Mouse (Mus musculus) gonadal fat pad, adult 2 months (tissue): Measurements from ENCODE around the gene Rasgrf2. TPM values are rescaled to one million over a fixed set of nuclear protein-coding genes. Genes with fewer than 3 reads are reported as not detected.

Experiments
- DNase-seq: peaks from one replicate; pipeline ENCODE4 v3.0.0-alpha.2; 2012; ENCODE audit warnings: low read depth
- polyA plus RNA-seq: library from polyadenylated mRNA; depleted of rRNA; stranded (reverse); fragments of >200 nt; gene quantifications from 2 replicates; pipeline ENCODE4 v1.2.3, GENCODE M21; 2012

Rasgrf2 gene
- polyA plus RNA-seq, 1 experiment, result 10.3 TPM

DNA sequence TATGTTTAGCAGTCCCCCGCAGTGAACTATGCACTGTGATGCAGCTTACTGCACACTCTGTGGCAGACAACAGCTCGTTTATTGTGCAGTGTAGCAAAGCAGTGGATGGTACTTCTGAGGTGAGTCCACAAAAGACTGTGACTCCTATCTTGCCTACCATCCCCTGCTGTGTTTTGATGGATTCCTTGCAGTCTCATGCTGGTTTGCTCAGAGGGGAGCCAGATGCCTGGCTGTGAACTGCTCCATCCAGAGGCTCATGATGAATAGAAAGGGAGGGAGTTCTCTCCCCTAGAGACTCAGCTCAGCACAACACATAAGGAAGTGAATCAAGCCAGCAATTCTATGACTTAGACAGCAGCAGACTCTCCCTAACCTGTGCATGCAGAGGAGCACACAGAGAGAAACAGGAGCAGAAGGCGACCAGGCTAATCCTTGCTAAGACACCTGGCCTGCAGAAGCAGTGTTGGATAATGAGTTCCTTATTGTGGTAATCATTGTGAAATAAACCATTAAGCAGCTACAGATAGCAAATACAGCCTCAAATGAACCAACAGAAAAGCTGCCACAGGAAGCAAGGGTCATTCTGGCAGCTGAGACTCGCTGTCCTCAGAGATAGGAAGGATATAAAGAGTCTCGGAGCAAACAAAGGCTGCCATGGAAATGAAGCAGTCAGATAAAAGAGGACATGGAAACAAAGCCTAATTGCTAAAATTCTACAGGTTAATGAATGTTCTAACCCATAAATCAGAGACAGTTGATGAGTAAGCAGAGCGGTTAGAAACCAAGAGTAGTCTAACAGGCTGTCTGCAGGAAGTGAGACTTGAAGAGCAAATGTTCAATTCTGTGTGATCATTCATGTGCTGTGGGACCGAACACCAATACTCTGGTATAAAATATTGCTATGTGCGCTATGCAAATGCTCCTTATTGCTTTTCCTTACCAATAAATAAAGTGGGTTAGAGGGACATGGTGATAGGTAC is 89.6 kb downstream of the Rasgrf2 start:
- no peak for DNase-seq

DNA sequence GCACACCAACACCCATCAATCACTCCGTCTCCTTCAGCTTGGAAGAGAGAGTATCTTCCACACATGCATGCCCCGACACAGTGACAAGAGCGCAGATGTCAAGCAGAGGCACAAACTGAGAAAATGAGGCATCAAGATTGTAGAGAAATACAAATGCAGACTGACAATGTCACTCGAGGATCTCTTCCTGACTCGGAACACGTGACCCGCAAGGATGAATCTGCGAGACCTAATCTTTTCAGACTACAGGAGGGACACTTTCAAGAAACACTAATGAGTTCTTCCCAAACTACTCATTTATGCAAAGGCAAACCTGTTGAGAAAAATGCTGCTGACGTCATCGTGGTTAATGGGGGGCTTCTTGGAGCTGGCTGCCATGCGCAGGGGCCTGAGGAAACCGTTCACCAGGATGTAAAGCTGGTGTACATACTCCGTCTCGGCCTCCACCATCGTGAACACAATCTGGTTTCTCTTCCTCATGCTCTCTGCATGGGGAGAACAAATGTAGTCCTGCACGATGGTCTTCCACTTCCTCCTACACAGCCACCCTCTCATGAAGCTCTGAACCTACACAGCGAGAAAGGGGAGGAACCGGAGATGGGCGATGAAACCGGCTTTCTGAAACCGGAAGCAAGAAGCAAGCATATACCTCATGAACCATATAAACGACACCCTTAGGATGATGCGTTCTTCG is 100.9 kb downstream of the Rasgrf2 start:
- no peak for DNase-seq

DNA sequence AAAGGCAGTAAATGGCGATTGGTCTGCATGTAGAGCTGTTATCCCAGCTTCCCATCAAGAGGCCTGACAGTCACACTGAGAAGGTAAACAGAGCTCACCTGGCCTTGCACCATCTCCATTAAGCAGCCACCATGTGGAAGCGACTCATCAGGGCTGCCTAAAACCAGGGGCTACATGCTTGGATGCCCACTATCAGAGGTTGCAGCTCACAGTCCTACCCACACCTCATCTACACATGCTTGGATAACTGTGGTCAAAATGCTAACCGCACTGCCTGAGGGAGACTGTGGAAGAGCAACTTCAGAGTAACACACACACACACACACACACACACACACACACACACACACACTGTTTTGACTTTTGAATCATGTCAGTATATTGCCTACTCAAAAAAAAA is 101.8 kb downstream of the Rasgrf2 start:
- DNase-seq, result no peak

DNA sequence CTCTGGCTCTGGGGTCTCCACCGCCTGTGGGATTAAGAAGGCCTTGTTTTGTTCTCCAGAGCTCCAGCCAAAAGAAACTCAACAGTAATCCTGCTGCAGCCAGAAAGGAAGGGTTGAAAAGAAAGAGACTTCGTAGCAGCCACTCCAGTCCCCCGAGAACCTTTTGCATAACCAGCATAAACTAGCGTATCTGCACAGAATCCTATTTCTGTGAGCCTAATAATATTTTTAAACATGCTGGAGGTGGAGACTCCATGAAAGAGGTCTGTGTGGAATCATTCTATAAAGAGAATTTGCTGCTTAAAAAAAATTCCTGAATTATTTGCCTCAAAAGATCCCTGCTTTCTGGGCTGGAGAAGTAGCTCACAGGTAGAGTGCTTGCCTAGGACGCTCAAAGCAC is 103.5 kb downstream of the Rasgrf2 start:
- DNase-seq, result no peak

DNA sequence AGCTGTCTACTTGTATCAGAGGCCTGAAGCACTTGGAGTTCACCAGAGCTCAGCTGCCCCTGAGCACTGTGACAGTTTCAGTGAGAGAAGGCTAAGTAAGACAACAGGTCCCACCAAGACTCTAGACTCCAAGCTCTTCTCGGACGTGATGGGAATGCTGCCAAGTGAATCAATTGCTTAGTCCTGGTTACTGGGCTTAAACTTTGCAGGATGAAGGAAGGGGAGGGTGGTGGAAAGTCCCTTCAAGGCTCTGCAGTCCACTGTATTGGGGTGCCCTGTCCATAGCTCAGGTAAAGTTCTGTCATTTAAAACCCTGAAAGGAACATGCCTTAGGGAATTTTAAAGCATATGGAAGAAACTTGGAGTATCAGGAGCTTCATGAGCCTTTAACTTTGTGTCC is 104.8 kb downstream of the Rasgrf2 start:
- DNase-seq, result no peak

DNA sequence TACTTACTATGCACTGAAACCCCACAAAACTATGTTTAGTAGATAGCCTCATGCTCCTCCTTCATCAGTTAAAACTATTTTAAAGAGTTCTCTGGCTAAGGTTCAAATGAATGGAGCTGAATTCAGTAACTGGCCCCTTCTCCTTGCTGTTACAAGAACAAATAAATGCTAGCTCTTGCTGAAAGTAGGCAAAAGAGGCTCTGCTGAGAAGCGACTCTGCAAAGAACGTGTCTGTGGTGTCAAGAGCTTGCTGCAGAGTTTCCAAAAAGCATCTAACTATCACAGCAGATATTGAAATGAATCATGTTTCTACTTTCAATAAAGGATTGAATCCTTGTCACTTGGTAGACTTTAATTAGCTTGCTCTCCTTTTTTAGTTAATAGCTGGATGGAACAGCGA is 106.3 kb downstream of the Rasgrf2 start:
- DNase-seq, result no peak

DNA sequence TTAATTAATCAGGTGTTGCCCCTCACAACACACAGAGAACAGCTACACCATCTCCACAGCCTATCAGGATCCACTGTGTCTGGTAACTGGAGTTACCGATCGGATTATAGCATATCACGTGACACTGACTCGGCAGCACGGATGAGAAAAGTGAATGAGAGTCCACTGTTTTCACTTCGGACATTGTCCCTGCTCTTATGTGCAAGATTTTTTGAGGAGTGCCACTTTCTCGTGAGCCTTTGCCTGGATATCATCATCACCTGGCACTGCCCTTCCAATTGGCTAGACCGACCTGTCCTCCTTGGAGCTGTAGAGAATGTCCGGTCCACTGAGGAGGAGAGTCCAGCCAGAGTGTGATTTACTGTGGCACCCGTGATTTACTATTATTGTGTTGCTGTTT is 109.3 kb downstream of the Rasgrf2 start:
- DNase-seq, result no peak

DNA sequence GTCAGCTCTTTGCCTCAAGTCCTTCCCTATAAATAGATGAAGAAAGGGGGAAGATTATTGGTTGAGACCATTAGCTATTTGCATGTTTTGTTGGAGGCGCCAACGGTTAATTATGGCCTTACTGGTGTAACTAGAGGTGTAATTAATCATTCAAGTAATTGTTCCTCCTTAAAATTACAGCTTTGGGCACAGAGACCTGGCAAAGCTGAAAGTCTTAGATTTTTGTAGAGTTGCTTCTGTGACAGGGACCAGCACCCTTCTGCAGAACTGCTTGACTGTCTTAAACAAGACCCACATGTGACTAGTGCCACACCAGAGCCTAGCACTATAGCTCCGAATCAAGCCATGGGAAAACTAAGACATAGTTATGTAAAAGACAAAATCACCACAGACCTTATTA is 134.5 kb downstream of the Rasgrf2 start:
- DNase-seq, result no peak

DNA sequence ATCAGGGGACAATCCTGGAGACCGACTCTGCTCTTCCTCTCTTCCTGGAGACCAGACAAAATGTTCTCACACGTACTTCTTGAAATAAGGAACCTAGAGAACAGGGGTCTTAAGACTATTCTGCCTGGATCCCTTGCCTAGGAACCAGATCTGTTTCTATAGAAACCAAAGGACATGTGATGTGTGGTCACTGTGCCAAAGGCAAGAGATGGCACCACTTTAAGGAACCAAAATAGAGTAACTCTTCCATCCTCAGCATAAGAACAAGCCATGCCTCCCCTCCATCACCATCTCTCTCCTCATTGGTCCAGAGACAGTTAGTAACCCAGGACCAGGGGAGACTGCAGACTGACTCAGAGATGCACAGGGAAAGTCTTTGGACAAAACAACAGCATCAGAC is 140.0 kb downstream of the Rasgrf2 start:
- DNase-seq, result no peak

DNA sequence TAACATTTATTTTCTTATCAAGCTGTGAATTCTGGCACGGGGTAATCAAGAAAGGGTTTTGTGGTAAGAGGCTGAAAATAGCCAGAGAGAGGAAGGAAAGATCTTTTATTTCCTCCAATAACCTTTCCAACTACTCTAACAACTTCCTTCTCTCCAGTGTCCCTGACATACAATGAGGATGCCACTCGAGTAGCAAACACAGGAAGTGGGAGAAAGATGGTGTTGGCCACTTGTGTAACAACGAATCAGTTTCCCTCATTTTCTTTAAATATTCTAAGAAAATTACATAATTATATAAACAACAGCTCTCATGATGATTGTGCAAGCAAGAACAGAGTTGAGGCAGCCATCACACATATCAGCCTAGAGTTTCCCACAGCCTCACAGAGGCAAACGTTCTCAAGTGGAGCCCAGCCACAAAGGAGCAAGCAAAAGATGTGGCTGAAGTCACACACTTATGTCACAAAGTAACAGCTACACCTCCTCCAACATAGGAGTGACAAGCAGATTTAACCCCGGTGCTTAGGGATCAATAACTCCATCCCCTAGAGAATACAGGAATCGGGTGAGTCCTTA is 140.7 kb downstream of the Rasgrf2 start:
- no peak for DNase-seq

DNA sequence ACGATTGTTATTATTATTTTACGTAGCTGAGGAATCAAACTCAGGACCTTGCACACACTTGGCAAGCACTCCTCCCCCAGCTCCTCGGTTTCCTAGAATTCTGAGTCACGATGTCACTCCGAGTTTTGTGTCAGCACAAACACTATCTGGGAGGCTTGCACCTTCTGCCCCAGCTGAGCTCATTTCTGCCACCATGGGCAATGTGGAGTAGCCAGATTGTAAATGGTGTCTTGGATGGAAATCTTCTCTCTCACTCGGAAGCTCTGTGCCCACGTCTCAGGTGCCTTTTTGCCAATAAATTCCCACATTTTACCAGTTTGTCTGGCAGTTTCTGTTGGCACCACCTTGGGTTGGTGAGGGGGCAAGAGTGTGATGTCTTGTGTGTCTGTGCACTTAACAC is 143.1 kb downstream of the Rasgrf2 start:
- no peak for DNase-seq

DNA sequence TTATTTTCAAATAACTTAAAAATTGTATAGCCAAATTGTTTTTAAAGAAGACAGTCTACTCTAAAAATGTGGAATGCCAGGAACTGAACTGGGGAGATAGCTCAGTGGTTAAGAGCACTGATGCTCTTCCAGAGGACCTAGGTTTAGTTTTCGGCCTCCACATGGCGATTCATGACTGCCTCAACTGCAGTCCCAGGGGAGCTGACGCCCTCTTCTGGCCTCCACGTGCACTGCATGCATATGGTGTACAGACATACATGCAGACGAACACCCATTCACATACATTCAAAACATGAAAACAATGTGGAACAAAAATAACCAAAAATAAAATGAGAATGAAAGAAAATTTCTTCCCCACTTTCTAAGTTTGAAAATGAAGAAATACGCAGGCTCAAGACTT is 144.5 kb downstream of the Rasgrf2 start:
- DNase-seq, result no peak

DNA sequence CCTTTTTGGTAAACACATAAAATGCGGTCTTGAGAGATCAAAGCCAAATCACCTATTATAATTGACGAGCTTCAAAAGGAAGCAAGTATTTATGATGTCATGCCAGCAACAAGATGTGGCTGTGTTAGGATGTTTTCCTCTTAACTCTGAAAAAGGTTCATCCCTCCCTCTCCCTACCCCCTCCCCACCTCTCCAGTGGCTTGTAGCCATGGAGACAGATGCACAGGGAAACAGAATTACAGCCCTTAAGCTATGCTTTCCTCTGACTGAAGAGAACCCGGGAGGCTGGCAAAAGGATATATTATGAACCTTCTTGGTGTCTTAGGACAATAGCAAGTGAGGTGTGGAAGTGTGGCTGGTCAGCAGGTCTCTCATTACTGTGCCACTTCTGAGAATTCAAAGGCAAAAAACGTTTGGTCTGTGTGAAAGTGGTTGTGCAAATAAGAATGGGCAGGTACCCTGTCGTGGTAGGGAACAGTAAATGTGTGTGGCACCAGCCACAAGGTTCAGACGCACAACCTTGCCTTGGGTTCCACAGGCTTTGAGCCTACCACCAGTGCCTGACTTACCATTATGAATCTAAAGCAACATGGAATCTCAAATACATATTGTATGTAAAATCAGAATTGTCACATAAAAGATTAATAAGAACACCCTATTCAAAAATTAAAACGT is 145.4 kb downstream of the Rasgrf2 start:
- no peak for DNase-seq

DNA sequence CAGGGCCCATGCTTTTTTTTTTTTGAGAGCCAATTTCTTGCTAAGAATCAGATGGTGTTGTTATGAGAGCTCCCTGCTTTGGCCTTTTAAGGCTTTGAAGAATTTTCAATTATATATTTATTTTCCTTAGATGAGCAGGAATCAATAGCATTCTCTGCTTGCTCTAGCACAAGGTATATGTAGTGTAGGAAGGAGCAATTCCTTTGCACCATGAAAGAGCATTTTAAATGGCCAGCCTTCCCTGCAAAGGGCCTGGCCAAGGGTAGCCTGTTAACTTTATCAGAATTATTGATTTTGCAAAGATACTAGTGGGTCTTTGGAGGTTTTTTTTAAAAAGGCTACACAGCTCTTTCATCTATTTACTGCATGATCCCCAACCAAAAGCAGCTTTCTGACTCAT is 146.4 kb downstream of the Rasgrf2 start:
- DNase-seq, result no peak

DNA sequence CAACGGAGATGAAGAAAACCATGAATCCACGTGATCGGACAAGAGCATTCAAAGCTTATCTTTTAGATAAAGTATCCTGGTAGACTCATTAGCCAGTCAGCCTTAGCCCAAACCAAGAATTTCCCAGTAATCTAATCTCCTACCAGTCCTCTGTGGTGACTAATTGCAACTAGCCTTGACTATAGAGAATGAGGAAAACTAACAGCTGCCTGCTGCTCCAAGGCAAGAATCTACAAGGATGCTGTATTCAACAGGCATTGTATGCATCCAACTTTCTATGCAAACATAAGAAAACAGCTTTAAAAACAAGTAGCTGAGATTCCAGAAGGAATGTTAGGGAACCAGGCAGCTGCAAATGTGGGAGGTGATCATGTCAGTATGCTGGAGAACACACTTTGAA is 149.4 kb downstream of the Rasgrf2 start:
- DNase-seq, result no peak

DNA sequence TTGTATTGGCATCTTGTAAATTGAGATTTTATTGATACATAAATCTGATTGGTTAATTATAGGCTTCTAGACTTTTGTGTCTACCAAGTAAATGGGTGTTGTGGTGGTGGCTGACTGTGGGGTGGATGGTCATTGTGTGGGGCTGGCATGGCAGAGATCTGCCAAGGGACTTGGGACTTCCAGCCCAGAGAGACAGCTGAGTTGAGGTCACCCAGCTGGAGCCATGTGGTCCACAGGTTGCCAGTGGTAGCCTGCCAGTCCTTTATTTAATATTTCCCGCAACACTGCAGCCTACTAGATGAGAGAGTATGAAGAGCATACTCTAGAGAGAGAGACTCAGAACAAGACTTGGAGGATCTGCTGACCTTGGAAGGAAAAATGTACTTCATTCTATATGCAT is 150.0 kb downstream of the Rasgrf2 start:
- no peak for DNase-seq

DNA sequence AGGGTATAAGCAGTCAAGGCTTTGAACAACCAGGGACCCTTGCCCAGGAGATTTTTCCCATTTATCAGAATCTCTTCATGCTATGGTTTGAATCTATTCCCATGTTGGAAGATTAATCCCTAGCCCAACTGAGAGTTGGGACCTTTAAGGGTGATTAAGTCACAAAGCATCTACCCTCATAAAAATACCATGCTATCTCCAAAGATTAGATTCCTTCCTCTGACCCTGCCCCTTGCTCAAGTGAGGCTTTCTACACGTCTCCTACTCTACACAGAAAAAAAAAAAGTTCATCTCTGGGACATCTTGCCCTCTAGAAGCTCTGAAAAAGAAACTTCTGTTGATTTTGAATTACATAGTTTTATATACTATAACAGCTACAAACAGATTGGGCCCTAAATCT is 154.5 kb downstream of the Rasgrf2 start:
- DNase-seq, result no peak

DNA sequence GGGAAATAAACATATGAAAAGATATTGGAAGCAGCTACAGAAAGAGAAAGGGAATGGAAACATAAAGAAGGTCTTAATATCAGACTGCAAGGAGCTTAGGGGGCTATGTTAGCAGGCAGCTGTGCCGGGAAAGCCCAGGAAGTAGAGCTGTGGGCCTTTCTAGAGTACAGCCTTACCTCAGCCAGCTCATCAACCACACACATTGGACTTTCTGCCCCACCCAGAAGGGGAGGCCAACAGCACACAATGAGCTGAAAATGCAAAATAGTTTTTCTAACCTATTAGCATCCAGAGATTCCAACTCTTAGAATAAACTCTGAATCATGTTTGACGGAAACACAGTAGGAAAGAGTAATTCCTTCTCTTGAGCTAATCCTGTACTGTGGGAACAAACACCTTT is 154.9 kb downstream of the Rasgrf2 start:
- DNase-seq, result no peak

DNA sequence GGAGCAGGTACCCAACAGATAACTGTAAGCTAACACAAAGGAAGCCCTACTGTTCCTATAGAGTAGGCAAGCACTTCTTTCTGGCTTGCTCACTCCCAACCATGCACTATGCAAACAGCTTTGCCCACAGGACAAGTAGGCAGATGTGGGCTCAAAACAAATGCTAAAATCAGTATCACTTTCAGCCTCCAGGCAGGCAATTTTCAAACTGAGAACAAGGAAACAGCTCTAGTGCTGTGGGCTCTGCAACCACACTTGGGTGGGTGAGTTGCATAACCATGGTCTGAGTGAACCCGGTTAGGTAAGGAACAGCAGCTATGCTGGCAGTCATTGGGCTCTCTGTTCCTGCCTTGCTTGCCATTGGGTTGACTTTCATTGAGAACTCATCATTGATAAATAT is 157.3 kb downstream of the Rasgrf2 start:
- no peak for DNase-seq

DNA sequence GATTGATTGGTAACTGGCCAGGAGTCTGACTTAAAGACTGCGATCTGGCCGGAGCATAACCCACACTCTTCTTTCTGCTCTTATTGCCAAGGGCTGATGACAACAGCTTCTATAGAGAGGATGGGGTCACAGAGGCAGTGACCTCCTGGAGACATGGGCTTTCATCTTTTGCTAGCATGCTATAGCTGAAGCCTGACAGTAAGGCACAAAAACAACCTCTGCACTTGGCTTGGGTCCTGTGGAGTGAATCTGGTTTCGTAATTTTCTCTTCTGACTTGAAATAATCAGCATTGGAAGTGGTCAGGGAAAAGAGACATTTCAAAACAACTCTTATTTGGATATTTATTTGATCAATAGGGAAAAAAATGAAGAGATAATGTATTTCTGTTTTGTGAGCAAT is 160.2 kb downstream of the Rasgrf2 start:
- no peak for DNase-seq

DNA sequence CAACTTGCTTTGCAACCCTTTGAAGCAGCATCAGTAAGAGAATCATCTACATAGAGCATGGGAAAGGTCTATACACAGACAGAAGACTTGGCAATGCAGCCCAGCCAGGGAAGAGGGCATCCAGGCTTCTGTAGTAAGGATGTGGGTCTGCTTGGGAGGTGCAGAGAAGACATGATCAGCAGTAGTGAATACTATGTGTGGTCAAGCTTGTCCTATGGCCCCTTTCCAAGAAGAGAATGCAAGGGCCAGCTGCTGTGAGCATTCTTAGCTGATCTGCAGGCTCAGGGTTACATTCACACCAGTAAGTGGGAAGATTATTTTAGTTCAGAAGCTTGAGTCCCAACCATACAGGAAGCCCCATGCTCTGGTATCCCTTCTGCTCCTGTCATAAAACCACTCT is 175.0 kb downstream of the Rasgrf2 start:
- DNase-seq, result no peak

DNA sequence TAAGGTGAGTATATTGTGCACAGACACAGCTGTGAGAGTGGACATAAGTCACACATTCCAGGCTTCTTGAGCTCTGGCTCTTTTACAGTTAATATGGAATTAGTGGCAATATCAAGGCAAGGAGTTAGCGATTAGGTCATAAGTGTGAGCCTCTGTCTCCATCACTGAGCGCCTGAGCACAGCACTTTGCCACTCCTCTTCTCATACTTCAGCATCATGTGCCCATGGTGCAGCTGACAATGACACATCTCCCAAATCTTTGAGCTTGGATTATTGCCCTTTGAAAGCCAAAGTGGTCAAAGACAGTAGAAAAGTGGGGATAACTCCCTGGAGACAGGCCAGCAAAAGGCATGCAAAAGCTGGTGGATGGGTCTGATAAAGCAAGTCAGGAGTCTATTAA is 175.8 kb downstream of the Rasgrf2 start:
- DNase-seq, result no peak
